Mouse (Mus musculus) small intestine, adult 2 months (tissue): Measurements from ENCODE around the gene Timp3. TPM values are rescaled to one million over a fixed set of nuclear protein-coding genes. Genes with fewer than 3 reads are reported as not detected.

Experiments used
- H3K27ac ChIP-seq: fragments of 200-500 bp; 2 replicates; pipeline ENCODE4 v1.5.1; 2012; ENCODE audit warnings: low read depth, low read length, control low read depth, inconsistent platforms; ENCODE audit not compliant: insufficient read depth
- H3K27me3 ChIP-seq: fragments of 200-500 bp; 2 replicates; pipeline ENCODE4 v1.6.1; 2012; ENCODE audit warnings: mild to moderate bottlenecking, moderate library complexity, low read length, inconsistent platforms; ENCODE audit not compliant: control insufficient read depth, insufficient read depth
- H3K36me3 ChIP-seq: fragments of 200-500 bp; 2 replicates; pipeline ENCODE4 v1.6.1; 2012; ENCODE audit warnings: mild to moderate bottlenecking, low read length, control low read depth, inconsistent platforms; ENCODE audit not compliant: control insufficient read depth, insufficient read depth
- H3K4me1 ChIP-seq: fragments of 200-500 bp; 2 replicates; pipeline ENCODE4 v1.6.1; 2012; ENCODE audit warnings: low read length, inconsistent platforms, mixed read lengths; ENCODE audit not compliant: control insufficient read depth, insufficient read depth, insufficient read length
- H3K4me3 ChIP-seq: fragments of 200-500 bp; 2 replicates; pipeline ENCODE4 v1.5.1; 2012; ENCODE audit warnings: low read depth, mild to moderate bottlenecking, control low read depth, inconsistent platforms, low read length, moderate library complexity
- CTCF ChIP-seq: fragments of 200-500 bp; IDR thresholded peaks from 2 replicates; pipeline ENCODE4 v1.5.1; 2012; ENCODE audit warnings: low read depth, mild to moderate bottlenecking, control low read depth, inconsistent platforms, low read length, moderate library complexity, mixed read lengths; ENCODE audit not compliant: insufficient replicate concordance, insufficient read length; ENCODE audit errors: extremely low read depth
- POLR2A ChIP-seq: fragments of 200-500 bp; IDR thresholded peaks from 2 replicates; pipeline ENCODE4 v1.6.1; 2012; ENCODE audit warnings: low read depth, mild to moderate bottlenecking, control low read depth, inconsistent platforms, low read length, moderate library complexity
- WGBS: fragments of 180-500 bp; shearing (Covaris S2); methylation state at CpG from one replicate; pipeline ENCODE4 v1.1.7; 2018; 5-methylcytosine and 5-hydroxymethylcytosine counted together
- polyA plus RNA-seq: library from polyadenylated mRNA; depleted of rRNA; stranded (reverse); fragments of >200 nt; gene quantifications from 2 replicates; pipeline ENCODE4 v1.2.3, GENCODE M21; 2012

Gene Timp3
- polyA plus RNA-seq, 1 experiment: 15.3 TPM

GRCm38 (mm10) chr10:86286508-86286907, 13.7 kb upstream of the Timp3 start:
- no peaks in the 10 kb centered on the region for H3K4me1 ChIP-seq
- no peaks in the 10 kb centered on the region for H3K27me3 ChIP-seq
- WGBS: 60% methylated on average over 7 of the region's 7 CpGs
- H3K4me3 ChIP-seq: no peak overlapping the region
- TF ChIP-seq CTCF (no peak), POLR2A (no peak)
- H3K36me3 ChIP-seq: no peaks in the 10 kb centered on the region
- no peak overlapping the region for H3K27ac ChIP-seq

GRCm38 (mm10) chr10:86290109-86290771, 9.9 kb upstream of the Timp3 start:
- Histone ChIP-seq H3K27me3 (no peaks in the 10 kb centered on the region), H3K4me3 (no peak overlapping the region), H3K4me1 (no peaks in the 10 kb centered on the region), H3K27ac (no peak overlapping the region), H3K36me3 (no peaks in the 10 kb centered on the region)
- no peak for TF ChIP-seq POLR2A
- WGBS: 70% methylated on average over 8 of the region's 8 CpGs

GRCm38 (mm10) chr10:86293880-86294279, 6.3 kb upstream of the Timp3 start:
- no peaks in the 10 kb centered on the region for H3K4me1 ChIP-seq
- no peak overlapping the region for H3K27ac ChIP-seq
- no peaks in the 10 kb centered on the region for H3K36me3 ChIP-seq
- H3K27me3 ChIP-seq: no peaks in the 10 kb centered on the region
- WGBS: 78% methylated on average over 1 of the region's 1 CpGs
- TF ChIP-seq POLR2A: no peak
- TF ChIP-seq CTCF: no peak
- no peak overlapping the region for H3K4me3 ChIP-seq

GRCm38 (mm10) chr10:86294599-86295365, 5.4 kb upstream of the Timp3 start:
- WGBS: 72% methylated on average over 10 of the region's 10 CpGs
- no peaks in the 10 kb centered on the region for H3K4me1 ChIP-seq
- no peak overlapping the region for H3K4me3 ChIP-seq
- TF ChIP-seq POLR2A (no peak), CTCF (no peak)
- no peaks in the 10 kb centered on the region for H3K36me3 ChIP-seq
- H3K27ac ChIP-seq: no peak overlapping the region
- no peaks in the 10 kb centered on the region for H3K27me3 ChIP-seq

- TF ChIP-seq POLR2A (no peak), CTCF (no peak)
- WGBS: 68% methylated on average over 13 of the region's 13 CpGs
- Histone ChIP-seq H3K4me1 (0 out of 2 replicates have a peak, but pooled peaks cover 2% of the 10 kb centered on the region), H3K4me3 (no peak overlapping the region), H3K27me3 (no peaks in the 10 kb centered on the region), H3K27ac (no peak overlapping the region), H3K36me3 (no peaks in the 10 kb centered on the region)
Observed at GRCm38 (mm10) chr10:86295454-86296098, 4.6 kb upstream of the Timp3 start.

- Histone ChIP-seq H3K27me3 (0 out of 2 replicates have a peak, but pooled peaks cover 3% of the 10 kb centered on the region), H3K4me3 (no peak overlapping the region), H3K27ac (no peak overlapping the region), H3K36me3 (no peaks in the 10 kb centered on the region), H3K4me1 (0 out of 2 replicates have a peak, but pooled peaks cover 6% of the 10 kb centered on the region)
- TF ChIP-seq CTCF (peak; percentile 85), POLR2A (no peak)
- WGBS: 15% methylated on average over 14 of the region's 14 CpGs
Observed at GRCm38 (mm10) chr10:86296111-86296510, 4.1 kb upstream of the Timp3 start.

- H3K36me3 ChIP-seq: no peaks in the 10 kb centered on the region
- no peak overlapping the region for H3K27ac ChIP-seq
- peaks cover 9% of the 10 kb centered on the region; the same call in 1 of the 2 replicates for H3K4me1 ChIP-seq
- no peak for TF ChIP-seq POLR2A
- TF ChIP-seq CTCF: no peak
- H3K4me3 ChIP-seq: no peak overlapping the region
- WGBS: 93% methylated on average over 2 of the region's 2 CpGs
- 0 out of 2 replicates have a peak, but pooled peaks cover 3% of the 10 kb centered on the region for H3K27me3 ChIP-seq
Observed at GRCm38 (mm10) chr10:86297307-86297706, 2.9 kb upstream of the Timp3 start.
